Mouse (Mus musculus): Measurements from ENCODE around the gene Spata17.
A peak's percentile ranks its signal among the peaks of the same experiment; 100 is the strongest.
"Not testable (repeated sequence)": the region's sequence is repeated elsewhere in the genome, so short reads cannot be mapped to it uniquely, and the experiment has no call there.

Spata17 gene

GRCm38 (mm10) chr1:187175991-187176390 lies 39.3 kb downstream of the Spata17 start:
- no peak for DNase-seq (ENCODE audit: low read depth, low spot score)

DNA sequence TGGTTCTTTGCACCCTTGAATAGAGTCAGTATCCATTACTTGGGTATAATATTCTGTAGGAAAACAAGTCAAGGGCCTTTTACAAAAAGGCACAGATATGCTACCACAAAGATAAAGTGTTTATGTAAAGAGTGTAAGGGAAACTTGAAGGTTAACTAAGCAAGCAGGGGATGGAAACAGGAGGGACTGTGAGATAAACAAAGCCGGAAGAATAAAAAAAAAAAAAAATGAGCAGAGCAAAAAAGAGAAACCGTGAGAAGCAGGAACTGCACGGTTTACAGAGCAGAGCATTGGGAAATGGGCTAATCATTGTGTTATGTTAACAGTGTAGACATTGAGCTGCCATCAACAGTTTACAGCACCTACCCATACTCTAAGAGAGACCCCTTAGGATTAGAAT lies 44.9 kb downstream of the Spata17 start:
- DNase-seq (ENCODE audit: low read depth, low spot score): no peak

DNA sequence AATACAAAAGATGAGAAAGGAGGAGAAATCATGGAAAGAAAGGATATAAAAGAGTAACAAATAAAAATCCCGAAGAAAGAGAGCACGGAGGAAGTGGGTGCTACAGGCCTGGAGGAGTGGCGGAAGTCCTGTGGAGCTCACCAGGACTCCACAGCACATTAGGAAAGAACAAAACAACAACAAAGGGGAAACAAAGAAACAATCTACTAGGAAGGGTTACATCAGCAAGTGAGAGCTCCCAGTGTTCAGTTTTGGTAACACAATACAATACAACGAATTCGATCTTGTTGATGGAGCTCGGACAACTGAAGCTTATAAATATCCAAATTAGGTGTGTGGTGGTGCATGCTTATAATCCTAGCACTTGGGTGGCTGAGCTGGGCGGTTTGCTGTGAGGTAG lies 45.6 kb downstream of the Spata17 start:
- DNase-seq (ENCODE audit: low read depth, low spot score): no peak

DNA sequence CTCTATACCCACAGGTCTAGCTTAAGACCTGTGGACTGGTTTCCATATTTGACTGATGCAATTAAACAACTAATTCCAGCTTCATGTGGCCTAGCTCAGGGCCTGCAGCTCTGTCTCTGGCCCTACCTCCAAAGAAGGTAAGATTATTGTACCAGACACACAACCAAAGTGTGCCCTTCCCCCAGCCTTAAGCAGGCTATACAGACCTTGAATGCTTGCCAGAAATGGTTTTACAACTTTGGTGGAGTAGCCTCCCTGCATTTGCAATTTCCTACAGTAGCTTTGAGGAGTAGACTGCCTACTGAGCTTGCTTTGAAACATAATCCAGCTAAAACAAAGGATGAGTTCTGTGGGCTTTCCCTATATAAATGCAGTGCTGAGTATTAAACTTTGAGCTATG lies 51.7 kb downstream of the Spata17 start:
- no peak for DNase-seq (ENCODE audit: low read depth, low spot score)

- DNase-seq (ENCODE audit: low read depth, low spot score): no peak
Measured at GRCm38 (mm10) chr1:187155658-187156057, 59.6 kb downstream of the Spata17 start.

GRCm38 (mm10) chr1:187153681-187154080 lies 61.6 kb downstream of the Spata17 start:
- DNase-seq (ENCODE audit: low read depth, low spot score): no peak

DNA sequence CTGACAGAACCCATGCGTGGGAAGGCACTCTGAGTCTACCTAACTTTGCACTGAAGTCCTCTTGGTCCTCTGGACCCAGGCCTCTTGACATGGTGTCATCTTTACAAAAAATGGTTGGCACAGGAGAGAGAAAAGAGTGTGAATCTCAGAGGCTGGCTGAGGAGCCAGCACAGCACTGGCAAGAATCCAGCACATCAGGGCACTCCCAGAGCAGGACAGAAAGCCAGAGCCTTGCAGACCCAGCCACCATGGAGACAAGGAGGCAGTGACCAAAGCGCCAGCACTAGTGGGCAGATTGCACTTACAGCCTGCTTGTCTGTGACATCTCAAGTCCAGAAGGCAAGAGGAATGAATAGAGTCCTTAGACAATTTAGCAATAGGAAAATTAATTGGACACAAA lies 62.7 kb downstream of the Spata17 start:
- no peak for DNase-seq (ENCODE audit: low read depth, low spot score)

GRCm38 (mm10) chr1:187142984-187143383 lies 72.3 kb downstream of the Spata17 start:
- no peak for DNase-seq (ENCODE audit: low read depth, low spot score)

GRCm38 (mm10) chr1:187137426-187137825 lies 77.8 kb downstream of the Spata17 start:
- peak; percentile 37 for DNase-seq (ENCODE audit: low read depth, low spot score)

- DNase-seq (ENCODE audit: low read depth, low spot score): no peak
Measured at GRCm38 (mm10) chr1:187135887-187136286, 79.4 kb downstream of the Spata17 start.

DNA sequence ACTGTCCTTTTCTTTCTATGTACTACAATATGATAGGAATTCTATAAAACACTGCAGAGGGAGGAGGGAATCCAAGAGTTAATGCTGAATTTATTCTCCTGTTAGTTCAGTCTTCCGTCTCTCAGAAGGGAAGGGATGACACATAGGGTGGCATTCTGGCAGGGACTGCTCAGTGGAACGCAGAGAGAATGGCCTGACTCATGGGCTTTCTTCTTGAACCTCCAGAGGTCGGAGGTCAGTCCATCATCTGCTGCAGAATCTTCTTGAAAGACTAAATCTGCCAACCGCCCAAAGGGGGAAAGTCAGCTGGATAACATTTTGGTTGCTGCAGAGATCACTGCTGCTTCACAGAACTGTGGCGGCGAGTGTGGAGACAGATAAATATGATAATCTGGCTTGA lies 81.4 kb downstream of the Spata17 start:
- no peak for DNase-seq (ENCODE audit: low read depth, low spot score)

DNA sequence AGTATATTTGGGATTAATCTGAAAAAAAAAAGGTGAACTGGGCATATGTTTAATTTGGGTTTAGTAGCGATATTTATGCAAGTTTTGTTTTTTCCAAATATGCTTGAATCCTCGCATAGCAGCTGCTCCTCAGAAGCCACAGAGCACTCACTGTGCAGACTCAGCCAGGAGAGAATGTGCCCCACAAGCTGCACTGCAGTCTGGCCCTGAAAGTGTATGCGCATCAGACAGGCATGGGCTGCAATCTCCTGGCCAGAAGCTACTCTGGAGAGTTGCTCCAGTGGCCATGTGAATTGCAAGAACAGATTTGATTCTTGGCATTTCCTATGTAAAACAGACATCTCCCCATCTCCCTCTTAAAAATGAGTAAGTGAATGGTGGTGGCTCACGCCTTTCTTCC lies 82.9 kb downstream of the Spata17 start:
- DNase-seq (ENCODE audit: low read depth, low spot score): no peak

GRCm38 (mm10) chr1:187127548-187127947 lies 87.7 kb downstream of the Spata17 start:
- DNase-seq (ENCODE audit: low read depth, low spot score): not testable (repeated sequence)

DNA sequence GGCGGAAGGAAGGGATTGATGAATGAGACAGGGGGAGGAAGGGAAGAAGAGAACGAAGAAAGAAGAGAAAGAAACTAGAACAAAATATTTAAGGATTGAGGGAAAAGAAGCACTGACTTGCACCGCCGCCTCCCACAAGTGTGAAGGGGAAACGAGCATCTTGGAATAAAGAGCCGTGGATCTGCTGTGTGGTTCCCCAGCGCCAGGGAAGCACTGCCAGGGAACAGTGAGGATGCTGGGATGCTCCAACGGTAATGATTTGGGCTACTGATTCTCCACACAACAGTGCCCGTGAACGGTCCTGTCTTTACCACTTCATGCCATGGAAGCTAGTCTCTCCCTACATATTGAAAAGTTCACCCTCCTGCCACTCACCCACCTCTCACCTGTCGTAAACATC lies 89.5 kb downstream of the Spata17 start:
- no peak for DNase-seq (ENCODE audit: low read depth, low spot score)

DNA sequence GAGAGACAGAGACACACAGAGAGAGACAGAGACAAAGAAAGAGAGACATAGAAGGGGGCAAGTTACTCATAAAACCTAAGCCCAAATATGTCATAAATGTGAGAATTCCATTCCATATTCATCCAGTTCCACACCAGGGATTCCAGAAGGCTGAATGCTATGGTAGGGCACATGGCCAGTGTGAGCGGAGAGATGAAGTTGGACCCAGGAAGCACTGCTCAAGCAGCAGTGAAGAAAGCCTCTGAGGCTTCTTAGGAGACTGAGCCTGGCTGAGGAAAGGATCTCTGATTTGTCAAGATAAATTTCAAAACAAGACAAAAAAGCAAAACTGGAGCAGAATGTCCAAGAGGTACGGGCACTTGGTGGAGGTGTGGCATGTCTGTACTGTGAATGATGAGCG lies 90.3 kb downstream of the Spata17 start:
- no peak for DNase-seq (ENCODE audit: low read depth, low spot score)

DNA sequence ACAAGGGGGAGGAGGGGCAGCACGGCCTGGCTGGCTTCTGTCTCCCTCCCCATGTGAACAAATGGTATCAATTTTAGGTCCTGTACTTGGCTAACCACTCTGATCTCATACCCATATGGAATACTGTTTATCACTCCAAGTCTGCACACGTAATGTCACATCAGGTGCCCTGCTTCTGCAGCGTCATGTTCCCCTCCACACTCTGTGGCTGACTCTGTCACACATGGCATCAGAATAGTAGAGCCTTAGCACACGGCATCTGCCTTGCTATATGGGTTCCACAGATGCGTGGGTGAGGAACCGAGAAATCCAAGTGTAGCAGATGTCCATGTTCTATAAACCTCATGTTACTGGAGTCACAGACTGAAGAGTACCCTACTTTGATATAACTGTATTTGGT lies 96.0 kb downstream of the Spata17 start:
- DNase-seq (ENCODE audit: low read depth, low spot score): no peak

- DNase-seq (ENCODE audit: low read depth, low spot score): no peak
Measured at GRCm38 (mm10) chr1:187118108-187118507, 97.2 kb downstream of the Spata17 start.

DNA sequence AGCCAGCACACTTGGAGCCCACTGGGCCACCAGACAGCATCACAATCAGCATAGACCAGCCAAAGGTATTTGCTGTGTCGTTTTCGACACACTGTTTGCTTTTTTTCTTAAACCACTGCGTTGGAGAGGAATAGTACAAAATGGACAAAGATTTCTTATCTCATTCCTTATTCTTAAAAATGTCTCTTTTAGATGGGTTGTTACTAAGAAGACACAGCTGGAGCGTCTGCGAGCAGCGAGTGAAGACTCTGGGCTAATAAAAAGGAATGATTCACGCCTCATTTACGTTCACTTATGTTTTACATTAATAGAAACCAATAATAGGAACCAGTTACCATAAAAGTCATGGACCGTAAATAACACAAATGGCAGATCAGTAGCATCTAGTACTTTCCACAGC lies 101.5 kb downstream of the Spata17 start:
- DNase-seq (ENCODE audit: low read depth, low spot score): no peak

DNA sequence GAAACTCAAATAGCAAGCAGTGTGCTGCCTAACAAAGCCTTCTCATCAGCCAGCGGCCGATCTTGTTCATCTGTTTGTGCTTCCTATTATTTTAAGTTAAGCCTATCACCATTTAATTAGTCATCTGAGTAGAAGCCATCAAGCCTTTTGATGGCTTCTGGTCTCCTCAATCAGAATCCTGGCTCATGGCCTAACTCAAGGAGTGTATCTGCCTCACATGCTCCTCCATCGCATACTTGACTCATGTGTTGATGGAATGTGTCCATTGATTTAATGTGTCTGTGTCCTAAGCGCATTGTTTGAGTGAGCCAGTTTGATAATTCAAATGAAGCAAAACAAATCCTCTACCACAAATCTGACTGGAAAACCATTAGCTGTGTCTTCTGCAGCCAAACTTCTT lies 113.1 kb downstream of the Spata17 start:
- no peak for DNase-seq (ENCODE audit: low read depth, low spot score)

- DNase-seq (ENCODE audit: low read depth, low spot score): no peak
Measured at GRCm38 (mm10) chr1:187101202-187101601, 114.1 kb downstream of the Spata17 start.

- DNase-seq (ENCODE audit: low read depth, low spot score): no peak
Measured at GRCm38 (mm10) chr1:187100624-187101023, 114.6 kb downstream of the Spata17 start.

DNA sequence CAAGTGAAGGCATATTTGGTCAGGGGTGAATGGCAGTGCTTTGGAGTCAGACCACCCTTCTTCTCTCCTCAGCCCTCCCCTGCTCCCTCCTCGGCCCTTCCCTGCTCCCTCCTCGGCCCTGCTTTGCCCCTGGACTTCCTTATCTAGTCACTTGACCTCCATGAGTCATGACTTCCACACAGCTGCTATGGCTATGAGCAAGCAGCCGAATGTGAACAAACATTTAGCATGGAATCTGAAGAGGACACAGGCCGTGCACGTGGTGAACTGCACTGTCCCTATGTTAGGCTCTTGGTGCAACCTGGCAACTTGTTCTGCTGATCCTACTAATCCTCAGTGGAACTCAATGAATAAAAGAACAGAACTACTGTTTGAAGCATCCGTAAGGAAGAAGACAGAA lies 117.0 kb downstream of the Spata17 start:
- no peak for DNase-seq (ENCODE audit: low read depth, low spot score)

- no peak for DNase-seq (ENCODE audit: low read depth, low spot score)
Measured at GRCm38 (mm10) chr1:187092546-187092945, 122.7 kb downstream of the Spata17 start.

GRCm38 (mm10) chr1:187088660-187089395 lies 126.4 kb downstream of the Spata17 start:
- no peak for DNase-seq (ENCODE audit: low read depth, low spot score)
